Mouse (Mus musculus): Measurements from ENCODE around the gene Fam126b.

DNA sequence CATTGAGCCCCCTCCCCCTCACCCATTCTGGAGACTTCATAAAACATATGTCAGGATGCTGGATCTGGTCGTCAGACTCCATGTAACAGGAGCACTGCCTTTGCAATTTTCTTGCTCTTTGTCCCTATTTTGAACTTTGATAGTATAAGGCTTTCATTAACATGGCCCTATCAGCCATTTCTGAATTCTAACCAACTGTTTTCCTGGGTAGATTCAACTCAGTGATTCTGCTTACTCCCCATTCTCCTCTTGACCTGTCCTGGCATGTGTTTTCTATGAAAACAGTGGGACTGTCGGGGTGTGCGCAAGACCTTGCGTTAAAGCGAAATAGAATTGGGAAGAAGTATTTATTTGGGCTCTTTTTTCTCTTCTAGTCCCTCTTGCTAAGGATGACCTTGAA is 21.1 kb downstream of the Fam126b start:
- TF ChIP-seq CTCF (IDR thresholded peaks at IDR 0.05; ENCODE audit: extremely low read depth, insufficient read length, insufficient replicate concordance, low read depth, low read length): no peak
- TF ChIP-seq POLR2A (IDR thresholded peaks at IDR 0.05; ENCODE audit: low read depth, low read length): no peak

All from small intestine, adult 2 months (tissue).